Mouse (Mus musculus): ENCODE data around the gene Flt3.

The Flt3 gene

DNA sequence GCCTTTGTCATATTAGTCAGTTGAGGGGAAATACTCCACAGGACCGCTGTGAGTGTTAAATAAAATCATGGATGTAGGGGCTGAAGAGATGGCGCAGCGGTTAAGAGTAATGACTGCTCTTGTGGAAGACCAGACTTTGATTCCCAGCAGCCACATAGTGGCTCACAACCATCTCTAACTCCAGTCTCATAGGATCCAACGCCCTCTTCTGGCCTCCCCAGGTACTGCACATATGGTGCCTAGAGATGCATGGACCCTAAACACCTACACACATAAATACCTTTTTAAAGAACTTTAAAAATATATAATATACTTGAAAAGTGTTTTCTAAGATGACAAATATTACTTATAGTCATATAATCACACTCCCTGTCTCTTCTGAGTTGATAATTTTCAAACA, 115.9 kb downstream of the Flt3 start:
- DNase-seq (ENCODE audit: low spot score): no peak
